Comparison of ENCODE assay signal across 11 mouse cellular contexts in the genomic region with DNA sequence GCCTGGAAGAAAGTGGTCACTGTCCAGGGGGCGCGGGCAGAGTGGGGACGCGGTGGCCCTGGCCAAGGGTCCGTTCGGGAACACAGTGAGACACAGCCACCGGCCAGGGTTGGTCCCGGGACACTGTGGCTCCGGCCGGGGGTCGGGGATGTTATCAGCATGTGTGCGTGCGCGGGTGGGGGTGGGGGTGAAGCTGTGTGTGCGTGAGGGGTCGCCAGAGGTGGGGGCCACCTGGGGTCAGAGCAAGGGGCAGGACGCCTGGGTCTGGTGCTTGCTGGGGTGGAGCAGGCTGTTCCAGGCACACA. TPM values are rescaled to one million over a fixed set of nuclear protein-coding genes. Genes with fewer than 3 reads are reported as not detected.
DNase-seq lines count a peak whose midpoint lies in the region; ATAC-seq and TF ChIP-seq lines count a peak whose summit lies in the region.
"Had no signal": no experiment of that assay in that cellular context is flagged by ENCODE, and none has a peak within 500 bp of the region (broad histone marks: within the 10 kb centered on the region; RNA-seq: fewer than 3 reads in every experiment).

No protein-coding gene starts in this region.

- H3K27ac ChIP-seq in gastrocnemius, adult 2 months: no peak overlapping the region
- no peak overlapping the region for H3K27ac ChIP-seq in hindbrain, embryonic 12.5 days
- H3K27ac ChIP-seq in liver, embryonic 16.5 days (ENCODE audit: low read length): no peak overlapping the region

- peak; percentile 14 for DNase-seq in gastrocnemius, postnatal 10 days
- DNase-seq in gastrocnemius, adult 2 months: no peak
- no peak for DNase-seq in frontal cortex, postnatal 36 days (ENCODE audit: low spot score in 2 of 2)
- DNase-seq in left cerebral cortex, postnatal 25 days (ENCODE audit: low spot score in 2 of 2): no peak
- DNase-seq: cerebellum, adult 11-12 months had no signal

- no peaks in the 10 kb centered on the region for H3K36me3 ChIP-seq in E14TG2a.4 (ENCODE audit: insufficient read depth, low read length)
- no peaks in the 10 kb centered on the region for H3K36me3 ChIP-seq in hindbrain, embryonic 12.5 days
- no peaks in the 10 kb centered on the region for H3K36me3 ChIP-seq in liver, embryonic 16.5 days (ENCODE audit: control insufficient read depth, insufficient read depth)

- TF ChIP-seq CTCF in gastrocnemius, adult 2 months (IDR thresholded peaks at IDR 0.05): no peak
- TF ChIP-seq CTCF in E14TG2a.4 (conservative IDR thresholded peaks at IDR 0.05; ENCODE audit: low read length): no peak

- H3K27me3 ChIP-seq in E14TG2a.4 (ENCODE audit: insufficient read depth, low read length): peaks cover 38% of the 10 kb centered on the region
- peaks cover 11% of the 10 kb centered on the region for H3K27me3 ChIP-seq in hindbrain, embryonic 12.5 days
- peaks cover 15% of the 10 kb centered on the region for H3K27me3 ChIP-seq in liver, embryonic 16.5 days (ENCODE audit: control insufficient read depth, insufficient read depth, low read depth, low read length)

- intact Hi-C loops in gastrocnemius, adult 2 months (cut with DNase I): no loop called here
- intact Hi-C loops in left cerebral cortex, postnatal 25 days (cut with DNase I): no loop called here

- peaks cover 25% of the 10 kb centered on the region for H3K4me1 ChIP-seq in E14TG2a.4 (replicated peaks; ENCODE audit: low read depth, low read length)
- peaks cover 18% of the 10 kb centered on the region for H3K4me1 ChIP-seq in hindbrain, embryonic 12.5 days
- no peaks in the 10 kb centered on the region for H3K4me1 ChIP-seq in liver, embryonic 16.5 days (ENCODE audit: control insufficient read depth, low read depth, low read length)

- ATAC-seq in hindbrain, embryonic 12.5 days (ENCODE audit: low FRiP score): no peak
- no peak for ATAC-seq in liver, embryonic 16.5 days (ENCODE audit: low read depth)
- no peak for ATAC-seq in monocyte, adult 5-6 weeks (replicated peaks; ENCODE audit: insufficient number of reproducible peaks, low FRiP score, low TSS enrichment, poor library complexity, severe bottlenecking)

- peak overlapping the region; percentile 42 for H3K9ac ChIP-seq in hindbrain, embryonic 12.5 days
- H3K9ac ChIP-seq in liver, embryonic 16.5 days (ENCODE audit: low read depth, low read length): peak overlapping the region; percentile 37; the same call in 1 of the 2 replicates

- H3K9me3 ChIP-seq in E14TG2a.4 (ENCODE audit: low read length): no peaks in the 10 kb centered on the region
- H3K9me3 ChIP-seq in hindbrain, embryonic 12.5 days (replicated peaks): no peaks in the 10 kb centered on the region
- no peaks in the 10 kb centered on the region for H3K9me3 ChIP-seq in liver, embryonic 16.5 days (replicated peaks; ENCODE audit: control insufficient read depth, low read length)

- H3K4me3 ChIP-seq in gastrocnemius, adult 2 months: no peak overlapping the region
- peak overlapping the region; percentile 69 for H3K4me3 ChIP-seq in E14TG2a.4 (replicated peaks; ENCODE audit: low read length)
- H3K4me3 ChIP-seq in hindbrain, embryonic 12.5 days: peak overlapping the region; percentile 31
- peak overlapping the region; percentile 49 for H3K4me3 ChIP-seq in liver, embryonic 16.5 days (ENCODE audit: low read depth, low read length)

- under 1% methylated on average over 17 of the region's 17 CpGs for WGBS in hindbrain, embryonic 12.5 days
- 7% methylated on average over 17 of the region's 17 CpGs for WGBS in liver, embryonic 16.5 days (ENCODE audit: insufficient replicate concordance)

- H3K4me2 ChIP-seq in hindbrain, embryonic 12.5 days (replicated peaks): peak overlapping the region; percentile 62
- H3K4me2 ChIP-seq in liver, embryonic 16.5 days (ENCODE audit: low read depth, low read length): peak overlapping the region; percentile 41

RNA-seq across cellular contexts. Expression of gene Zan, which starts 8.9 kb away (rescaled TPM):
- total RNA-seq in gastrocnemius, postnatal 10 days (2021): under 1 TPM; 0.23 to 0.31 TPM
- total RNA-seq in gastrocnemius, adult 2 months (2021): under 1 TPM in 1 of 2 experiments, not detected in 1; 0.03 TPM
- 0.09 and 0.15 TPM in 2 replicates for polyA plus RNA-seq in hindbrain, embryonic 12.5 days (2016; fragmentation: Nextera tagmentation; extraction: Ambion mirVana)
- polyA plus RNA-seq in liver, embryonic 16.5 days (2015; fragmentation: Nextera tagmentation; extraction: Ambion mirVana): 0.07 and 0.11 TPM in 2 replicates
- not detected in 3 replicates for total RNA-seq in monocyte, adult 5-6 weeks (2017)
- total RNA-seq in left cerebral cortex, postnatal 25 days (2021): under 1 TPM; 0.16 to 0.32 TPM
- total RNA-seq: neutrophil, adult 5-6 weeks had no signal

RNA-seq across cellular contexts. Expression of gene Pop7, which starts 16.5 kb away (rescaled TPM):
- total RNA-seq in gastrocnemius, postnatal 10 days (2021): 10 to 100 TPM; 16.6 to 18.5 TPM
- total RNA-seq in gastrocnemius, adult 2 months (2021): 10 to 100 TPM; 11.3 to 11.4 TPM
- 60.7 and 61.3 TPM in 2 replicates for polyA plus RNA-seq in hindbrain, embryonic 12.5 days (2016; fragmentation: Nextera tagmentation; extraction: Ambion mirVana)
- polyA plus RNA-seq in liver, embryonic 16.5 days (2015; fragmentation: Nextera tagmentation; extraction: Ambion mirVana): 28.1 and 28.3 TPM in 2 replicates
- total RNA-seq in monocyte, adult 5-6 weeks (2017): 9.7 to 27.5 TPM (median 20.4 TPM) in 3 replicates
- total RNA-seq in left cerebral cortex, postnatal 25 days (2021): 10 to 100 TPM; 30.2 to 37.0 TPM

RNA-seq across cellular contexts. Expression of gene Gigyf1, which starts 32.5 kb away (rescaled TPM):
- 10 to 100 TPM; 23.0 to 25.3 TPM for total RNA-seq in gastrocnemius, postnatal 10 days (2021)
- 10 to 100 TPM; 20.9 to 24.7 TPM for total RNA-seq in gastrocnemius, adult 2 months (2021)
- polyA plus RNA-seq in hindbrain, embryonic 12.5 days (2016; fragmentation: Nextera tagmentation; extraction: Ambion mirVana): 17.9 and 19.0 TPM in 2 replicates
- polyA plus RNA-seq in liver, embryonic 16.5 days (2015; fragmentation: Nextera tagmentation; extraction: Ambion mirVana): 2.8 and 3.1 TPM in 2 replicates
- total RNA-seq in monocyte, adult 5-6 weeks (2017): 11.9 to 24.2 TPM (median 12.0 TPM) in 3 replicates
- 10 to 100 TPM; 39.9 to 48.6 TPM for total RNA-seq in left cerebral cortex, postnatal 25 days (2021)

RNA-seq across cellular contexts. Expression of gene Epo, which starts 47.2 kb away (rescaled TPM):
- not detected for total RNA-seq in gastrocnemius, postnatal 10 days (2021)
- total RNA-seq in gastrocnemius, adult 2 months (2021): not detected
- polyA plus RNA-seq in hindbrain, embryonic 12.5 days (2016; fragmentation: Nextera tagmentation; extraction: Ambion mirVana): not detected in 2 replicates
- polyA plus RNA-seq in liver, embryonic 16.5 days (2015; fragmentation: Nextera tagmentation; extraction: Ambion mirVana): 0.81 and 1.2 TPM in 2 replicates
- total RNA-seq in monocyte, adult 5-6 weeks (2017): not detected in 3 replicates
- total RNA-seq in left cerebral cortex, postnatal 25 days (2021): not detected
- total RNA-seq: neutrophil, adult 5-6 weeks had no signal
- polyA plus RNA-seq: gonadal fat pad, adult 2 months had no signal

RNA-seq across cellular contexts. Expression of gene Gnb2, which starts 47.5 kb away (rescaled TPM):
- 100 to 1,000 TPM; 301 to 324 TPM for total RNA-seq in gastrocnemius, postnatal 10 days (2021)
- 100 to 1,000 TPM; 118 to 148 TPM for total RNA-seq in gastrocnemius, adult 2 months (2021)
- 466 and 467 TPM in 2 replicates for polyA plus RNA-seq in hindbrain, embryonic 12.5 days (2016; fragmentation: Nextera tagmentation; extraction: Ambion mirVana)
- 125 and 127 TPM in 2 replicates for polyA plus RNA-seq in liver, embryonic 16.5 days (2015; fragmentation: Nextera tagmentation; extraction: Ambion mirVana)
- 361 to 408 TPM (median 386 TPM) in 3 replicates for total RNA-seq in monocyte, adult 5-6 weeks (2017)
- total RNA-seq in left cerebral cortex, postnatal 25 days (2021): 100 to 1,000 TPM; 662 to 684 TPM
